Mouse (Mus musculus): ENCODE results near the gene Rcc1l. TPM values are rescaled to one million over a fixed set of nuclear protein-coding genes. Genes with fewer than 3 reads are reported as not detected.

The Rcc1l gene
- polyA plus RNA-seq, 1 experiment from 2014 or later: 24.1 TPM

GRCm38 (mm10) chr5:134123846-134124245, 52.7 kb downstream of the Rcc1l start:
- Histone ChIP-seq H3K27ac (ENCODE audit: low read length) (no peak overlapping the region), H3K27me3 (replicated peaks; ENCODE audit: control insufficient read depth, insufficient read depth, low read length) (no peaks in the 10 kb centered on the region), H3K4me2 (ENCODE audit: low read length) (no peak overlapping the region), H3K36me3 (ENCODE audit: control insufficient read depth, insufficient read depth) (peaks cover 18% of the 10 kb centered on the region), H3K9me3 (ENCODE audit: control insufficient read depth, low read length) (no peaks in the 10 kb centered on the region), H3K4me3 (replicated peaks; ENCODE audit: low read length) (no peak overlapping the region), H3K4me1 (replicated peaks; ENCODE audit: control insufficient read depth, insufficient read depth, low read length) (no peaks in the 10 kb centered on the region), H3K9ac (replicated peaks; ENCODE audit: low read depth, low read length) (no peak overlapping the region)
- ATAC-seq: no peak
- WGBS: 88% methylated on average over 6 of the region's 6 CpGs

GRCm38 (mm10) chr5:134121893-134122259, 54.7 kb downstream of the Rcc1l start:
- H3K27ac ChIP-seq (ENCODE audit: low read length): no peak overlapping the region
- H3K9ac ChIP-seq (replicated peaks; ENCODE audit: low read depth, low read length): no peak overlapping the region
- peaks cover 14% of the 10 kb centered on the region for H3K36me3 ChIP-seq (ENCODE audit: control insufficient read depth, insufficient read depth)
- no peak overlapping the region for H3K4me3 ChIP-seq (replicated peaks; ENCODE audit: low read length)
- 86% methylated on average over 4 of the region's 4 CpGs for WGBS
- no peaks in the 10 kb centered on the region for H3K9me3 ChIP-seq (ENCODE audit: control insufficient read depth, low read length)
- H3K4me2 ChIP-seq (ENCODE audit: low read length): no peak overlapping the region
- H3K27me3 ChIP-seq (replicated peaks; ENCODE audit: control insufficient read depth, insufficient read depth, low read length): no peaks in the 10 kb centered on the region
- ATAC-seq: no peak
- H3K4me1 ChIP-seq (replicated peaks; ENCODE audit: control insufficient read depth, insufficient read depth, low read length): no peaks in the 10 kb centered on the region

- peaks cover 10% of the 10 kb centered on the region; the same call in 1 of the 2 replicates for H3K36me3 ChIP-seq (ENCODE audit: control insufficient read depth, insufficient read depth)
- no peak overlapping the region for H3K4me2 ChIP-seq (ENCODE audit: low read length)
- no peaks in the 10 kb centered on the region for H3K27me3 ChIP-seq (replicated peaks; ENCODE audit: control insufficient read depth, insufficient read depth, low read length)
- no peak overlapping the region for H3K27ac ChIP-seq (ENCODE audit: low read length)
- H3K4me1 ChIP-seq (replicated peaks; ENCODE audit: control insufficient read depth, insufficient read depth, low read length): no peaks in the 10 kb centered on the region
- H3K4me3 ChIP-seq (replicated peaks; ENCODE audit: low read length): no peak overlapping the region
- H3K9ac ChIP-seq (replicated peaks; ENCODE audit: low read depth, low read length): no peak overlapping the region
- 63% methylated on average over 9 of the region's 9 CpGs for whole genome bisulfite sequencing
- ATAC-seq: no peak
- no peaks in the 10 kb centered on the region for H3K9me3 ChIP-seq (ENCODE audit: control insufficient read depth, low read length)
These were observed 55.3 kb downstream of the Rcc1l start for GRCm38 (mm10) chr5:134121138-134121892.

GRCm38 (mm10) chr5:134120135-134120534, 56.4 kb downstream of the Rcc1l start:
- Histone ChIP-seq H3K9ac (replicated peaks; ENCODE audit: low read depth, low read length) (no peak overlapping the region), H3K4me1 (replicated peaks; ENCODE audit: control insufficient read depth, insufficient read depth, low read length) (no peaks in the 10 kb centered on the region), H3K36me3 (ENCODE audit: control insufficient read depth, insufficient read depth) (peaks cover 4% of the 10 kb centered on the region; the same call in 1 of the 2 replicates), H3K4me2 (ENCODE audit: low read length) (no peak overlapping the region), H3K27me3 (replicated peaks; ENCODE audit: control insufficient read depth, insufficient read depth, low read length) (no peaks in the 10 kb centered on the region), H3K4me3 (replicated peaks; ENCODE audit: low read length) (no peak overlapping the region), H3K27ac (ENCODE audit: low read length) (no peak overlapping the region), H3K9me3 (ENCODE audit: control insufficient read depth, low read length) (no peaks in the 10 kb centered on the region)
- ATAC-seq: no peak
- 94% methylated on average over 3 of the region's 3 CpGs for whole genome bisulfite sequencing

- Histone ChIP-seq H3K36me3 (ENCODE audit: control insufficient read depth, insufficient read depth) (peaks cover 4% of the 10 kb centered on the region; the same call in 1 of the 2 replicates), H3K9ac (replicated peaks; ENCODE audit: low read depth, low read length) (no peak overlapping the region), H3K4me1 (replicated peaks; ENCODE audit: control insufficient read depth, insufficient read depth, low read length) (no peaks in the 10 kb centered on the region), H3K4me2 (ENCODE audit: low read length) (no peak overlapping the region), H3K27me3 (replicated peaks; ENCODE audit: control insufficient read depth, insufficient read depth, low read length) (no peaks in the 10 kb centered on the region), H3K27ac (ENCODE audit: low read length) (no peak overlapping the region), H3K4me3 (replicated peaks; ENCODE audit: low read length) (no peak overlapping the region), H3K9me3 (ENCODE audit: control insufficient read depth, low read length) (no peaks in the 10 kb centered on the region)
- no peak for ATAC-seq
- WGBS: 81% methylated on average over 10 of the region's 10 CpGs
These were observed 57.0 kb downstream of the Rcc1l start for GRCm38 (mm10) chr5:134119481-134120120.

GRCm38 (mm10) chr5:134118798-134119407, 57.7 kb downstream of the Rcc1l start:
- H3K9ac ChIP-seq (replicated peaks; ENCODE audit: low read depth, low read length): no peak overlapping the region
- H3K27me3 ChIP-seq (replicated peaks; ENCODE audit: control insufficient read depth, insufficient read depth, low read length): no peaks in the 10 kb centered on the region
- H3K4me1 ChIP-seq (replicated peaks; ENCODE audit: control insufficient read depth, insufficient read depth, low read length): no peaks in the 10 kb centered on the region
- no peak overlapping the region for H3K27ac ChIP-seq (ENCODE audit: low read length)
- H3K9me3 ChIP-seq (ENCODE audit: control insufficient read depth, low read length): no peaks in the 10 kb centered on the region
- H3K4me2 ChIP-seq (ENCODE audit: low read length): no peak overlapping the region
- ATAC-seq: no peak
- no peak overlapping the region for H3K4me3 ChIP-seq (replicated peaks; ENCODE audit: low read length)
- H3K36me3 ChIP-seq (ENCODE audit: control insufficient read depth, insufficient read depth): peaks cover 4% of the 10 kb centered on the region; the same call in 1 of the 2 replicates
- WGBS: 91% methylated on average over 15 of the region's 15 CpGs

GRCm38 (mm10) chr5:134115639-134116259, 60.8 kb downstream of the Rcc1l start:
- H3K9ac ChIP-seq (replicated peaks; ENCODE audit: low read depth, low read length): no peak overlapping the region
- H3K9me3 ChIP-seq (ENCODE audit: control insufficient read depth, low read length): no peaks in the 10 kb centered on the region
- no peaks in the 10 kb centered on the region for H3K4me1 ChIP-seq (replicated peaks; ENCODE audit: control insufficient read depth, insufficient read depth, low read length)
- ATAC-seq: no peak
- WGBS: 95% methylated on average over 7 of the region's 7 CpGs
- peaks cover 8% of the 10 kb centered on the region; the same call in 1 of the 2 replicates for H3K36me3 ChIP-seq (ENCODE audit: control insufficient read depth, insufficient read depth)
- H3K4me3 ChIP-seq (replicated peaks; ENCODE audit: low read length): no peak overlapping the region
- no peak overlapping the region for H3K4me2 ChIP-seq (ENCODE audit: low read length)
- H3K27ac ChIP-seq (ENCODE audit: low read length): no peak overlapping the region
- H3K27me3 ChIP-seq (replicated peaks; ENCODE audit: control insufficient read depth, insufficient read depth, low read length): no peaks in the 10 kb centered on the region

GRCm38 (mm10) chr5:134114981-134115380, 61.6 kb downstream of the Rcc1l start:
- no peak overlapping the region for H3K9ac ChIP-seq (replicated peaks; ENCODE audit: low read depth, low read length)
- H3K27ac ChIP-seq (ENCODE audit: low read length): no peak overlapping the region
- no peaks in the 10 kb centered on the region for H3K4me1 ChIP-seq (replicated peaks; ENCODE audit: control insufficient read depth, insufficient read depth, low read length)
- H3K4me2 ChIP-seq (ENCODE audit: low read length): no peak overlapping the region
- WGBS: 88% methylated on average over 5 of the region's 5 CpGs
- peaks cover 8% of the 10 kb centered on the region; the same call in 1 of the 2 replicates for H3K36me3 ChIP-seq (ENCODE audit: control insufficient read depth, insufficient read depth)
- H3K9me3 ChIP-seq (ENCODE audit: control insufficient read depth, low read length): no peaks in the 10 kb centered on the region
- ATAC-seq: no peak
- H3K27me3 ChIP-seq (replicated peaks; ENCODE audit: control insufficient read depth, insufficient read depth, low read length): no peaks in the 10 kb centered on the region
- no peak overlapping the region for H3K4me3 ChIP-seq (replicated peaks; ENCODE audit: low read length)

GRCm38 (mm10) chr5:134105829-134106228, 70.7 kb downstream of the Rcc1l start:
- no peaks in the 10 kb centered on the region for H3K9me3 ChIP-seq (ENCODE audit: control insufficient read depth, low read length)
- peaks cover 19% of the 10 kb centered on the region for H3K4me1 ChIP-seq (replicated peaks; ENCODE audit: control insufficient read depth, insufficient read depth, low read length)
- no peak overlapping the region for H3K27ac ChIP-seq (ENCODE audit: low read length)
- no peak overlapping the region for H3K9ac ChIP-seq (replicated peaks; ENCODE audit: low read depth, low read length)
- no peaks in the 10 kb centered on the region for H3K27me3 ChIP-seq (replicated peaks; ENCODE audit: control insufficient read depth, insufficient read depth, low read length)
- ATAC-seq: no peak
- H3K4me2 ChIP-seq (ENCODE audit: low read length): no peak overlapping the region
- H3K36me3 ChIP-seq (ENCODE audit: control insufficient read depth, insufficient read depth): peaks cover 11% of the 10 kb centered on the region
- no peak overlapping the region for H3K4me3 ChIP-seq (replicated peaks; ENCODE audit: low read length)
- WGBS: 92% methylated on average over 8 of the region's 8 CpGs
